Mouse (Mus musculus) erythroblast, embryonic 14.5 days (primary cell): ENCODE results near the gene Pla1a. TPM values are rescaled to one million over a fixed set of nuclear protein-coding genes. Genes with fewer than 3 reads are reported as not detected.

Source experiments
- H3K27me3 ChIP-seq: 2 replicates; pipeline ENCODE4 v1.6.1; 2012; ENCODE audit warnings: inconsistent platforms; ENCODE audit not compliant: control insufficient read depth
- H3K36me3 ChIP-seq: 2 replicates; pipeline ENCODE4 v1.6.1; 2012; ENCODE audit warnings: mild to moderate bottlenecking, inconsistent platforms; ENCODE audit not compliant: control insufficient read depth
- H3K4me1 ChIP-seq: 2 replicates; pipeline ENCODE4 v1.6.1; 2012; ENCODE audit warnings: inconsistent platforms; ENCODE audit not compliant: control insufficient read depth
- H3K4me3 ChIP-seq: replicated peaks from 2 replicates; pipeline ENCODE3; 2012; ENCODE audit warnings: moderate library complexity, mild to moderate bottlenecking, inconsistent platforms
- H3K9me3 ChIP-seq: 2 replicates; pipeline ENCODE4 v1.6.1; 2012; ENCODE audit warnings: low read length, inconsistent platforms, mixed read lengths; ENCODE audit not compliant: control insufficient read depth
- GATA1 ChIP-seq: IDR thresholded peaks from 2 replicates; pipeline ENCODE4 v1.6.1; 2012; ENCODE audit warnings: low read length, inconsistent platforms, mixed read lengths
- TAL1 ChIP-seq: IDR thresholded peaks from 3 replicates; pipeline ENCODE4 v1.6.1; 2012; ENCODE audit warnings: low read length, inconsistent platforms, mixed read lengths
- polyA plus RNA-seq: library from polyadenylated mRNA; stranded (reverse); fragments of >175 nt; gene quantifications from 2 replicates; pipeline ENCODE4 v1.2.3, GENCODE M21; 2012

The Pla1a gene
- polyA plus RNA-seq, 1 experiment, result not detected

GRCm38 (mm10) chr16:38385700-38386099, 47.2 kb downstream of the Pla1a start:
- H3K4me1 ChIP-seq, result peaks cover 58% of the 10 kb centered on the region

GRCm38 (mm10) chr16:38385184-38385634, 47.7 kb downstream of the Pla1a start:
- Histone ChIP-seq H3K4me1 (peaks cover 58% of the 10 kb centered on the region), H3K27me3 (no peaks in the 10 kb centered on the region), H3K36me3 (no peaks in the 10 kb centered on the region), H3K4me3 (no peak overlapping the region), H3K9me3 (no peaks in the 10 kb centered on the region)
- no peak for TF ChIP-seq GATA1
- TF ChIP-seq TAL1, result no peak

More at GRCm38 (mm10) chr16:38385700-38386099, 47.2 kb downstream of the Pla1a start:
- Histone ChIP-seq H3K4me3 (no peak overlapping the region), H3K9me3 (no peaks in the 10 kb centered on the region), H3K27me3 (no peaks in the 10 kb centered on the region), H3K36me3 (no peaks in the 10 kb centered on the region)
- TF ChIP-seq GATA1 (no peak), TAL1 (no peak)

GRCm38 (mm10) chr16:38383683-38384082, 49.3 kb downstream of the Pla1a start:
- Histone ChIP-seq H3K36me3 (peaks cover 11% of the 10 kb centered on the region), H3K4me3 (no peak overlapping the region), H3K27me3 (no peaks in the 10 kb centered on the region), H3K9me3 (no peaks in the 10 kb centered on the region), H3K4me1 (peaks cover 67% of the 10 kb centered on the region)
- TF ChIP-seq TAL1, result no peak
- TF ChIP-seq GATA1, result no peak

DNA sequence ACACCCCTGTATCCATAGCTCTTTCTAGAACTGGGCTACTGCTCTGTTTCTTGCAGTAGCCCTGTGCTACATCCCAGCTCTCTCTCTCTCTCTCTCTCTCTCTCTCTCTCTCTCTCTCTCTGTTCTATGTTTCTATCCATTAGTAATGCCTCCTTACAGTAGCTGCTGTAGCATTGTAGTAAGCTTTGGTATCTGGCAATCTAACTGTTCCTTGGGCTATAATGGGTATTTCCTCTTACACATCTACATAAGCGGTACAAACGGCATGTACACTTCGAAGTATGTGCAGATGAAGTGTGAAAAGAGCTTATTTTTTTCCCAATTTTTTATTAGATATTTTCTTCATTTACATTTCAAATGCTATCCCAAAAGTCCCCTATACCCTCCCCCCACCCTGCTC, 53.0 kb downstream of the Pla1a start:
- no peak overlapping the region for H3K4me3 ChIP-seq
- peaks cover 69% of the 10 kb centered on the region for H3K4me1 ChIP-seq
- no peaks in the 10 kb centered on the region for H3K27me3 ChIP-seq
- peaks cover 49% of the 10 kb centered on the region for H3K36me3 ChIP-seq
- H3K9me3 ChIP-seq, result no peaks in the 10 kb centered on the region
- TF ChIP-seq TAL1, result no peak
- no peak for TF ChIP-seq GATA1

DNA sequence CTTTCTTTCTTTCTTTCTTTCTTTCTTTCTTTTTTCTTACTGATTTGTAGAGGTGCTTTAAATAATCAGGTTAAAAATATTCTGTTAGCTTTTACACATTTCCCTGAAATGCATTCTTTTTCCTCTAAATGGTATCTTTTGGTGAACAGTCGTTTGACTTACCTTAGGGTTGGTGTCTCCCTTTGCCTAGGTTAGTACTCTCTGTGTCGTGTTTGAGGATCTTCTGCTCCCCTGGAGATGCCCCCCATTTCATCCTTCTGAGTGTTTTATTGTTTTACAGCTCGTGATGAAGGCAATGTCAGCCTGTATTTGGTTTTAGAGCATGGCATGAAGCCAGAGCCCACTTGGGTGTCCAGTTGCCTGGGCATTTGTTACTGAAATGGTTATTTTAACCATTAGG, 53.5 kb downstream of the Pla1a start:
- no peaks in the 10 kb centered on the region for H3K27me3 ChIP-seq
- H3K9me3 ChIP-seq, result no peaks in the 10 kb centered on the region
- TF ChIP-seq GATA1, result no peak
- no peak for TF ChIP-seq TAL1
- H3K4me3 ChIP-seq, result no peak overlapping the region
- peaks cover 53% of the 10 kb centered on the region for H3K36me3 ChIP-seq
- H3K4me1 ChIP-seq, result peaks cover 69% of the 10 kb centered on the region

GRCm38 (mm10) chr16:38379088-38379487, 53.9 kb downstream of the Pla1a start:
- no peak overlapping the region for H3K4me3 ChIP-seq
- TF ChIP-seq GATA1, result no peak
- TF ChIP-seq TAL1, result no peak
- H3K9me3 ChIP-seq, result no peaks in the 10 kb centered on the region
- H3K36me3 ChIP-seq, result peaks cover 57% of the 10 kb centered on the region
- H3K27me3 ChIP-seq, result no peaks in the 10 kb centered on the region
- H3K4me1 ChIP-seq, result peaks cover 69% of the 10 kb centered on the region

- Histone ChIP-seq H3K4me3 (no peak overlapping the region), H3K36me3 (peaks cover 62% of the 10 kb centered on the region), H3K9me3 (no peaks in the 10 kb centered on the region), H3K4me1 (peaks cover 69% of the 10 kb centered on the region), H3K27me3 (no peaks in the 10 kb centered on the region)
- TF ChIP-seq TAL1 (no peak), GATA1 (no peak)
Observed at GRCm38 (mm10) chr16:38378591-38378990, 54.4 kb downstream of the Pla1a start.

GRCm38 (mm10) chr16:38377546-38377945, 55.4 kb downstream of the Pla1a start:
- Histone ChIP-seq H3K27me3 (no peaks in the 10 kb centered on the region), H3K9me3 (no peaks in the 10 kb centered on the region), H3K4me3 (no peak overlapping the region), H3K36me3 (peaks cover 72% of the 10 kb centered on the region), H3K4me1 (peaks cover 70% of the 10 kb centered on the region)
- TF ChIP-seq GATA1 (no peak), TAL1 (no peak)

- H3K27me3 ChIP-seq, result no peaks in the 10 kb centered on the region
- H3K9me3 ChIP-seq, result no peaks in the 10 kb centered on the region
- H3K4me1 ChIP-seq, result peaks cover 71% of the 10 kb centered on the region
- H3K36me3 ChIP-seq, result peaks cover 72% of the 10 kb centered on the region
- peak overlapping the region; percentile 81 for H3K4me3 ChIP-seq
- TF ChIP-seq TAL1, result no peak
- no peak for TF ChIP-seq GATA1
Observed at GRCm38 (mm10) chr16:38376841-38377249, 56.1 kb downstream of the Pla1a start.

- H3K9me3 ChIP-seq, result no peaks in the 10 kb centered on the region
- H3K4me1 ChIP-seq, result peaks cover 76% of the 10 kb centered on the region
- no peak for TF ChIP-seq GATA1
- TF ChIP-seq TAL1, result no peak
- peaks cover 72% of the 10 kb centered on the region for H3K36me3 ChIP-seq
- peak overlapping the region; percentile 81 for H3K4me3 ChIP-seq
- H3K27me3 ChIP-seq, result no peaks in the 10 kb centered on the region
Observed at GRCm38 (mm10) chr16:38376163-38376840, 56.6 kb downstream of the Pla1a start.
